Mouse (Mus musculus): ENCODE measurements around the gene Mif. TPM values are rescaled to one million over a fixed set of nuclear protein-coding genes. Genes with fewer than 3 reads are reported as not detected.
A peak's percentile ranks its signal among the peaks of the same experiment; 100 is the strongest.
"Not testable (repeated sequence)": the region's sequence is repeated elsewhere in the genome, so short reads cannot be mapped to it uniquely, and the experiment has no call there.

Gene Mif
- polyA plus RNA-seq, 1 experiment, result 344 TPM

- Histone ChIP-seq H3K4me3 (replicated peaks; ENCODE audit: control insufficient read depth, low read depth, low read length) (no peak overlapping the region), H3K4me1 (ENCODE audit: control insufficient read depth, insufficient read depth, low read length) (peaks cover 1% of the 10 kb centered on the region; the same call in 1 of the 2 replicates), H3K27ac (ENCODE audit: control insufficient read depth, insufficient read depth, low read depth, low read length, poor library complexity) (no peak overlapping the region)
- no peak for TF ChIP-seq CTCF (IDR thresholded peaks at IDR 0.05; ENCODE audit: control insufficient read depth, insufficient read depth, low read length)
- no peak for TF ChIP-seq POLR2A (IDR thresholded peaks at IDR 0.05; ENCODE audit: borderline replicate concordance, control insufficient read depth, low read depth, low read length)
- WGBS, result 81% methylated on average over 6 of the region's 6 CpGs
These were observed 34.6 kb upstream of the Mif start for GRCm38 (mm10) chr10:75894601-75895000.

- peak within 1 kb of the TSS; percentile 53 for H3K4me3 ChIP-seq (replicated peaks; ENCODE audit: control insufficient read depth, low read depth, low read length)
These were observed 33.2 kb upstream of the Mif start, which contains the start of gene Derl3 for GRCm38 (mm10) chr10:75893089-75893750. Gene Derl3, plus strand, starts transcription at chr10:75893413.

GRCm38 (mm10) chr10:75889406-75890153, 29.5 kb upstream of the Mif start:
- 64% methylated on average over 8 of the region's 8 CpGs for WGBS
- Histone ChIP-seq H3K4me3 (replicated peaks; ENCODE audit: control insufficient read depth, low read depth, low read length) (no peak overlapping the region), H3K4me1 (ENCODE audit: control insufficient read depth, insufficient read depth, low read length) (peaks cover 1% of the 10 kb centered on the region; the same call in 1 of the 2 replicates), H3K27ac (ENCODE audit: control insufficient read depth, insufficient read depth, low read depth, low read length, poor library complexity) (no peak overlapping the region)
- TF ChIP-seq CTCF (IDR thresholded peaks at IDR 0.05; ENCODE audit: control insufficient read depth, insufficient read depth, low read length) (no peak), POLR2A (IDR thresholded peaks at IDR 0.05; ENCODE audit: borderline replicate concordance, control insufficient read depth, low read depth, low read length) (no peak)

More at GRCm38 (mm10) chr10:75893089-75893750, 33.2 kb upstream of the Mif start, which contains the start of gene Derl3:
- H3K27ac ChIP-seq (ENCODE audit: control insufficient read depth, insufficient read depth, low read depth, low read length, poor library complexity), result no peak within 1 kb of the TSS; the same call in 1 of the 2 replicates
- H3K4me1 ChIP-seq (ENCODE audit: control insufficient read depth, insufficient read depth, low read length), result peaks cover 1% of the 10 kb centered on the region; the same call in 1 of the 2 replicates
- TF ChIP-seq POLR2A (IDR thresholded peaks at IDR 0.05; ENCODE audit: borderline replicate concordance, control insufficient read depth, low read depth, low read length) (no peak; the same call in 1 of the 2 replicates), CTCF (IDR thresholded peaks at IDR 0.05; ENCODE audit: control insufficient read depth, insufficient read depth, low read length) (no peak)
- 2% methylated on average over 51 of the region's 51 CpGs for WGBS

GRCm38 (mm10) chr10:75887504-75887903, 27.5 kb upstream of the Mif start:
- 64% methylated on average over 5 of the region's 5 CpGs for WGBS
- not testable (repeated sequence) for H3K27ac ChIP-seq (ENCODE audit: control insufficient read depth, insufficient read depth, low read depth, low read length, poor library complexity); H3K4me3 ChIP-seq (replicated peaks; ENCODE audit: control insufficient read depth, low read depth, low read length); H3K4me1 ChIP-seq (ENCODE audit: control insufficient read depth, insufficient read depth, low read length)

GRCm38 (mm10) chr10:75884742-75885141, 24.7 kb upstream of the Mif start:
- TF ChIP-seq POLR2A (IDR thresholded peaks at IDR 0.05; ENCODE audit: borderline replicate concordance, control insufficient read depth, low read depth, low read length) (no peak), CTCF (IDR thresholded peaks at IDR 0.05; ENCODE audit: control insufficient read depth, insufficient read depth, low read length) (no peak)
- WGBS, result 85% methylated on average over 8 of the region's 8 CpGs
- H3K4me3 ChIP-seq (replicated peaks; ENCODE audit: control insufficient read depth, low read depth, low read length), result no peak overlapping the region
- H3K4me1 ChIP-seq (ENCODE audit: control insufficient read depth, insufficient read depth, low read length), result no peaks in the 10 kb centered on the region
- no peak overlapping the region for H3K27ac ChIP-seq (ENCODE audit: control insufficient read depth, insufficient read depth, low read depth, low read length, poor library complexity)

- H3K4me1 ChIP-seq (ENCODE audit: control insufficient read depth, insufficient read depth, low read length), result no peaks in the 10 kb centered on the region
- no peak overlapping the region for H3K27ac ChIP-seq (ENCODE audit: control insufficient read depth, insufficient read depth, low read depth, low read length, poor library complexity)
- WGBS, result 2% methylated on average over 10 of the region's 10 CpGs
- TF ChIP-seq POLR2A (IDR thresholded peaks at IDR 0.05; ENCODE audit: borderline replicate concordance, control insufficient read depth, low read depth, low read length) (no peak), CTCF (IDR thresholded peaks at IDR 0.05; ENCODE audit: control insufficient read depth, insufficient read depth, low read length) (peak; percentile 42; the same call in 1 of the 2 replicates)
- no peak overlapping the region for H3K4me3 ChIP-seq (replicated peaks; ENCODE audit: control insufficient read depth, low read depth, low read length)
These were observed 23.2 kb upstream of the Mif start for GRCm38 (mm10) chr10:75883232-75883552.

GRCm38 (mm10) chr10:75882433-75883231, 22.6 kb upstream of the Mif start:
- Histone ChIP-seq H3K4me3 (replicated peaks; ENCODE audit: control insufficient read depth, low read depth, low read length) (no peak overlapping the region), H3K27ac (ENCODE audit: control insufficient read depth, insufficient read depth, low read depth, low read length, poor library complexity) (no peak overlapping the region), H3K4me1 (ENCODE audit: control insufficient read depth, insufficient read depth, low read length) (no peaks in the 10 kb centered on the region)
- 40% methylated on average over 15 of the region's 15 CpGs for WGBS
- no peak for TF ChIP-seq POLR2A (IDR thresholded peaks at IDR 0.05; ENCODE audit: borderline replicate concordance, control insufficient read depth, low read depth, low read length)
- TF ChIP-seq CTCF (IDR thresholded peaks at IDR 0.05; ENCODE audit: control insufficient read depth, insufficient read depth, low read length), result no peak
